Mouse (Mus musculus) C2C12 (cell line): ENCODE measurements at regions not wholly inside any gene's neighbourhood (a gene's known extent, or its start where the extent isn't known, plus 50 kb on each side); places are given as distances from the start of the nearest gene placed in this dataset.

Experiments
- CEBPB ChIP-seq: IDR thresholded peaks from one replicate; pipeline ENCODE4 v1.6.1; 2011; ENCODE audit warnings: low read depth, mild to moderate bottlenecking, control low read depth, moderate library complexity
- CTCF ChIP-seq: IDR thresholded peaks from one replicate; pipeline ENCODE4 v1.5.1; 2011; ENCODE audit not compliant: control insufficient read depth, insufficient read depth, insufficient read length
- FOSL1 ChIP-seq: IDR thresholded peaks from one replicate; pipeline ENCODE4 v1.8.0; 2011; ENCODE audit warnings: mild to moderate bottlenecking, low read length; ENCODE audit not compliant: poor library complexity, insufficient read depth, severe bottlenecking
- MAX ChIP-seq: IDR thresholded peaks from one replicate; pipeline ENCODE4 v1.6.1; 2011; ENCODE audit warnings: mild to moderate bottlenecking, control low read depth
- MYOD1 ChIP-seq: IDR thresholded peaks from one replicate; pipeline ENCODE4 v1.6.1; 2011; ENCODE audit warnings: low read depth; ENCODE audit not compliant: control insufficient read depth, insufficient read length
- MYOG ChIP-seq: IDR thresholded peaks from one replicate; pipeline ENCODE4 v1.6.1; 2011; ENCODE audit not compliant: control insufficient read depth, insufficient read length; ENCODE audit errors: extremely low read depth
- USF1 ChIP-seq: IDR thresholded peaks from one replicate; pipeline ENCODE4 v1.6.1; 2011; ENCODE audit warnings: low read depth, mild to moderate bottlenecking, control low read depth, moderate library complexity

GRCm38 (mm10) chr6:50977381-50977780 is 323.1 kb upstream of the Npvf start:
- TF ChIP-seq CTCF (no peak), MAX (no peak), FOSL1 (no peak), USF1 (no peak), MYOG (no peak), CEBPB (no peak), MYOD1 (no peak)
